Mouse (Mus musculus) heart, adult 2 months (tissue): ENCODE results near the gene N4bp2l1.
"Not testable (repeated sequence)": the region's sequence is repeated elsewhere in the genome, so short reads cannot be mapped to it uniquely, and the experiment has no call there.

Experiments
- CTCF ChIP-seq: fragments of 200-600 bp; IDR thresholded peaks from 2 replicates; pipeline ENCODE4 v1.8.1; 2022; ENCODE audit warnings: antibody characterized with exemption, mild to moderate bottlenecking, moderate library complexity
- POLR2A ChIP-seq: fragments of 200-500 bp; IDR thresholded peaks from 2 replicates; pipeline ENCODE4 v1.6.1; 2011; ENCODE audit warnings: mild to moderate bottlenecking, low read depth, low read length, control low read depth; ENCODE audit not compliant: insufficient read depth

DNA sequence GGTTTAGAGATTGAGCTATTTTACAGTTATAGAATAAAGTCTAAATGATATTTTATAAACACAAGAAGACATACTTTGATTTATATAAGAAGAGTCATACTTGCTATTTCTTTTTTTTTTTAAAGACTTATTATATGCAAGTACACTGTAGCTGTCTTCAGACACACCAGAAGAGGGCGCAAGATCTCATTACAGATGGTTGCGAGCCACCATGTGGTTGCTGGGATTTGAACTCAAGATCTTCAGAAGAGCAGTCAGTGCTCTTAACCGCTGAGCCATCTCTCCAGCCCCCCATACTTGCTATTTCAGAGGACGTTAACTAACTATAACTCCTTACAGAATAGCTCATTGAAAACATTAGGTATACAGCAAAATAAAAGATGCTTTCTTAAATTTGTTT is 46.4 kb upstream of the N4bp2l1 start:
- TF ChIP-seq POLR2A = not testable (repeated sequence)
- peak; percentile 32 for TF ChIP-seq CTCF
